Mouse (Mus musculus): ENCODE measurements around the gene Slc39a11.

Slc39a11 gene

GRCm38 (mm10) chr11:113214741-113215140 is 435.1 kb downstream of the Slc39a11 start:
- DNase-seq: no peak

- DNase-seq: no peak
Measured at GRCm38 (mm10) chr11:113212390-113213025, 437.4 kb downstream of the Slc39a11 start.

- no peak for DNase-seq
Measured at GRCm38 (mm10) chr11:113209220-113209878, 440.5 kb downstream of the Slc39a11 start.

GRCm38 (mm10) chr11:113208521-113209072 is 441.3 kb downstream of the Slc39a11 start:
- DNase-seq: no peak

- no peak for DNase-seq
Measured at GRCm38 (mm10) chr11:113207966-113208365, 441.9 kb downstream of the Slc39a11 start.

GRCm38 (mm10) chr11:113206099-113206498 is 443.8 kb downstream of the Slc39a11 start:
- DNase-seq: no peak

GRCm38 (mm10) chr11:113203008-113203407 is 446.9 kb downstream of the Slc39a11 start:
- DNase-seq: no peak

- peak; percentile 86 for DNase-seq
Measured at GRCm38 (mm10) chr11:113201470-113201997, 448.3 kb downstream of the Slc39a11 start.

- DNase-seq: peak; percentile 50
Measured at GRCm38 (mm10) chr11:113200901-113201300, 449.0 kb downstream of the Slc39a11 start.

- no peak for DNase-seq
Measured at GRCm38 (mm10) chr11:113198586-113198985, 451.3 kb downstream of the Slc39a11 start.

- DNase-seq: no peak
Measured at GRCm38 (mm10) chr11:113197624-113198023, 452.3 kb downstream of the Slc39a11 start.

GRCm38 (mm10) chr11:113196234-113197007 is 453.5 kb downstream of the Slc39a11 start:
- DNase-seq: no peak

Measured in cerebellum, adult 11-12 months (tissue).